Mouse (Mus musculus) C2C12 (cell line): ENCODE data around the gene Celf2.

Experiments used
- CTCF ChIP-seq: IDR thresholded peaks from one replicate; pipeline ENCODE4 v1.5.1; 2011; ENCODE audit not compliant: control insufficient read depth, insufficient read depth, insufficient read length
- USF1 ChIP-seq: IDR thresholded peaks from one replicate; pipeline ENCODE4 v1.6.1; 2011; ENCODE audit warnings: low read depth, mild to moderate bottlenecking, control low read depth, moderate library complexity

DNA sequence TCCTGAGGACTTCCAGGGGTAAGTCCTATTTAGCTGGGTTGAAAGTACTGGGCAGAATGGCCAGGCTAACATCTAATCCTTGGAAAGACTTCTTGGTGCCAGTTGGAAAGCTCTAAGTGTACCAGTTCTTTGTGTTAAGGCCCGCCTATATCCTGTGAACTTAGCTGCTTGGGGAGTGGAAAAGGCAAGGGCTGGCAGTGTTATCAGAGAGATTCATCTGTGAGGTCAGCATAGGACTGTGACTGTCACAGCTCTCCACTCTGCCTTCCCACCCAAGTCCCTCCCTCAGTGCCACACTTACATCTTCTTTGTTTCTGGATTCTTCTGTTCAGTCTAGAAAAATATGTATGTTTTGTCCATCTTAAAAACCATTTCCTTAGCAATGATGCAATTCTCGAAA lies 935.7 kb downstream of the Celf2 start:
- TF ChIP-seq CTCF: no peak
- TF ChIP-seq USF1: no peak
